Mouse (Mus musculus) bone marrow, adult 2 months (tissue): ENCODE measurements at regions not wholly inside any gene's neighbourhood (a gene's known extent, or its start where the extent isn't known, plus 50 kb on each side); places are given as distances from the start of the nearest gene placed in this dataset.

Experiments used
- CTCF ChIP-seq: fragments of 200-500 bp; IDR thresholded peaks from 2 replicates; pipeline ENCODE4 v1.5.1; 2011; ENCODE audit warnings: low read length, control low read depth; ENCODE audit not compliant: control insufficient read depth, insufficient read depth
- POLR2A ChIP-seq: fragments of 200-500 bp; IDR thresholded peaks from 2 replicates; pipeline ENCODE4 v1.6.1; 2011; ENCODE audit warnings: low read depth, mild to moderate bottlenecking, control low read depth, low read length, borderline replicate concordance; ENCODE audit not compliant: control insufficient read depth

- TF ChIP-seq CTCF (no peak), POLR2A (no peak)
Measured at GRCm38 (mm10) chr13:52061881-52062280, 215.4 kb downstream of the Gadd45g start.
